Mouse (Mus musculus) forebrain, embryonic 12.5 days (tissue): ENCODE results near the gene Tank. TPM values are rescaled to one million over a fixed set of nuclear protein-coding genes. Genes with fewer than 3 reads are reported as not detected.

Experiments used
- ATAC-seq: fragments of 200-750 bp; cut with Nextera tagmentation; 2 replicates; pipeline ENCODE4 v1.8.0; 2017; ENCODE audit warnings: moderate TSS enrichment; ENCODE audit not compliant: low FRiP score
- H3K27ac ChIP-seq: fragments of 300-500 bp; sonication (generic); 2 replicates; pipeline ENCODE4 v1.5.1; 2016; ENCODE audit warnings: mild to moderate bottlenecking
- H3K27me3 ChIP-seq: fragments of 300-500 bp; sonication (generic); 2 replicates; pipeline ENCODE4 v1.6.1; 2016; ENCODE audit warnings: mild to moderate bottlenecking
- H3K36me3 ChIP-seq: fragments of 300-500 bp; sonication (generic); replicated peaks from 2 replicates; pipeline ENCODE4 v1.6.1; 2016; ENCODE audit warnings: mild to moderate bottlenecking
- H3K4me1 ChIP-seq: fragments of 300-500 bp; sonication (generic); 2 replicates; pipeline ENCODE4 v1.6.1; 2016
- H3K4me2 ChIP-seq: fragments of 300-500 bp; sonication (generic); 2 replicates; pipeline ENCODE4 v1.6.1; 2016; ENCODE audit warnings: mild to moderate bottlenecking, moderate library complexity
- H3K4me3 ChIP-seq: fragments of 300-500 bp; sonication (generic); replicated peaks from 2 replicates; pipeline ENCODE4 v1.5.1; 2016; ENCODE audit warnings: mild to moderate bottlenecking
- H3K9ac ChIP-seq: fragments of 300-500 bp; sonication (generic); 2 replicates; pipeline ENCODE4 v1.6.1; 2016; ENCODE audit warnings: mild to moderate bottlenecking
- H3K9me3 ChIP-seq: fragments of 300-500 bp; sonication (generic); 2 replicates; pipeline ENCODE4 v1.6.1; 2016
- WGBS: fragments of 180-500 bp; shearing (Covaris S2); methylation state at CpG from one replicate; pipeline ENCODE4 v1.1.7; 2016; 5-methylcytosine and 5-hydroxymethylcytosine counted together
- polyA plus RNA-seq: library from polyadenylated mRNA; unstranded; fragments of >200 nt; fragmentation: Nextera tagmentation; extraction: Ambion mirVana; gene quantifications from 2 replicates; pipeline ENCODE4 v1.2.1, GENCODE M21; 2016

Gene Tank
- polyA plus RNA-seq, 1 experiment from 2014 or later = 27.9 TPM

DNA sequence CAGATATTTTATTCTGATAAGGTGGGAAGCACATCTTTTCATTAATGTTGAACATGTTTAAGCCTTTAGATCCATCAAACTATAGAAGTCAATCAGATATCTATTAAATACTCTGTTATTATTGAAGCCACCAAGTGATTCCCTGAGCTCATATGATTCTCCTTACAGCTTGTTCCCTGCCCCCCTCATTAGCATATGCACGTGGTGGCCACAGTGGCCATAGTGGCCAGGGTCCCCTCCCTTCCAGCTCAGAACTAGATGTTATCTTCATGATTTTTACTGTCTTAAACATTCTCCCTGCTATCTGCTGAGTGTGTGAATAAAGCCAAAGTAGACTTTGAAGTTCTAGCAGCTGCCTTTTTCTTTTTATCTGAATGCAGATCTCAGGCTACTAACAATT lies 17.3 kb upstream of the Tank start:
- no peak overlapping the region for H3K9ac ChIP-seq
- no peaks in the 10 kb centered on the region for H3K9me3 ChIP-seq
- no peaks in the 10 kb centered on the region for H3K27me3 ChIP-seq
- peak; percentile 61; the same call in 1 of the 2 replicates for ATAC-seq
- 6% methylated on average over 1 of the region's 1 CpGs for WGBS
- no peaks in the 10 kb centered on the region for H3K36me3 ChIP-seq
- H3K27ac ChIP-seq = no peak overlapping the region
- H3K4me1 ChIP-seq = peaks cover 9% of the 10 kb centered on the region
- H3K4me3 ChIP-seq = no peak overlapping the region
- no peak overlapping the region for H3K4me2 ChIP-seq

DNA sequence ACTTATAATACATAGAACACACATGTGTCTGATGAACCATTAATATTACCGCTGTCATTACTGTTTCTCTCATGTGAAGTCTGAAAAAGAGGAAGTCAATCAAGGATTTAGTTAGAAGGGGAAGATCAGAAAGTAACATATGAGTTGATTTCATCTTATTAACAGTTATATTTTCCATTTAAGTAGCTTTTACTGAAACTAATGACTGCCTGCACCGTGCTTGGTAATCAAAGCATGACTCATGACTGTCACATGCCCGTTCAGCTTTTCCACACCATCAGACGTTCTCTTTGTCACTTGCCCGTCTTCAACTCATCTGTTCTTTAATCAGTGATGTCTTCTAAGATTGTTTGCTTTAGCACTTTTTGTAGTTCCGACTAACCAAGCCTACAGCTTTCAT lies 15.2 kb upstream of the Tank start:
- Histone ChIP-seq H3K27ac (no peak overlapping the region), H3K4me2 (no peak overlapping the region), H3K4me1 (peaks cover 8% of the 10 kb centered on the region), H3K9me3 (no peaks in the 10 kb centered on the region), H3K4me3 (no peak overlapping the region), H3K27me3 (no peaks in the 10 kb centered on the region), H3K9ac (no peak overlapping the region), H3K36me3 (no peaks in the 10 kb centered on the region)
- 83% methylated on average over 6 of the region's 6 CpGs for WGBS
- no peak for ATAC-seq

DNA sequence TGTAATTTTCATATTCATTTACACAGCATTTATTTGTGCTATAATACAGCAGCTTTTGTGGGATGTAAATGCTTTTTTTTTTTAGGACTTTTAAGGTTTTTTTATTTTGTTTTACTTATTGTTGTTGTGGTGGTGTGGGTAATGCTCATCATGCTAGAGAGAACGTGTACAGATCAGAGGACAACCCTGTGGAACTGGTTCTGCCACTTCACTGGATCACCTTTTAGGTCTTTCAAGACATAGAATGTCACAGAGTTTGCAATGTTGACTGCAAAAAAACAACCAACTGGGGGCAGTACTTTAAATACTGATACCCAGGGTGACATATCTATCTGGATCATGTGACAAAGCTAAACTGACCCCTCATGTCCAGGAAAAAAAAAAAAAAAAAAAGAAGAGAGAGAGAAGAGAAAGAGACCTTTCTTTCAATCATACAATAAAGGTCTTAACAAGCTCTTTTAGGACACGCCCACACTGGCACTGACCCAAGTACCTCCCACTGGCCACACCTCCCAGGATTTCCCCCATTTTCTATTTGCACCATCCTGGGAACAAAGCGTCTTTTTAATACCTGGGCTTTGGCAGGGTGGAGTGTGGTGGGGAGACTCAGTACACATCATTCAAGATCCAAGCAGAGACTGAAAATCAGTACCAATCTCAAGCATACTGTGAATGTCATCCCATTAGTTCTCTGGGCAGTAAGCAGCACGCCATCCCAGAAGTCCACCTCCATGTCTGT lies 11.2 kb upstream of the Tank start:
- Histone ChIP-seq H3K36me3 (no peaks in the 10 kb centered on the region), H3K4me2 (no peak overlapping the region), H3K9me3 (no peaks in the 10 kb centered on the region), H3K27me3 (no peaks in the 10 kb centered on the region), H3K9ac (no peak overlapping the region), H3K27ac (no peak overlapping the region), H3K4me1 (no peaks in the 10 kb centered on the region), H3K4me3 (no peak overlapping the region)
- WGBS = 63% methylated on average over 4 of the region's 4 CpGs
- 0 out of 2 replicates have a peak, but pooled peaks have one; percentile 11 for ATAC-seq

- H3K27ac ChIP-seq = no peak overlapping the region
- 89% methylated on average over 6 of the region's 6 CpGs for WGBS
- H3K27me3 ChIP-seq = no peaks in the 10 kb centered on the region
- H3K36me3 ChIP-seq = no peaks in the 10 kb centered on the region
- no peak overlapping the region for H3K4me2 ChIP-seq
- H3K9ac ChIP-seq = no peak overlapping the region
- H3K9me3 ChIP-seq = no peaks in the 10 kb centered on the region
- no peak overlapping the region for H3K4me3 ChIP-seq
- no peak for ATAC-seq
- no peaks in the 10 kb centered on the region for H3K4me1 ChIP-seq
These were observed 9.2 kb upstream of the Tank start for GRCm38 (mm10) chr2:61569181-61569580.

- Histone ChIP-seq H3K4me1 (no peaks in the 10 kb centered on the region), H3K9me3 (no peaks in the 10 kb centered on the region), H3K27ac (no peak overlapping the region), H3K27me3 (no peaks in the 10 kb centered on the region), H3K4me3 (no peak overlapping the region), H3K9ac (no peak overlapping the region), H3K4me2 (no peak overlapping the region), H3K36me3 (no peaks in the 10 kb centered on the region)
- no peak for ATAC-seq
- WGBS = 80% methylated on average over 4 of the region's 4 CpGs
These were observed 6.9 kb upstream of the Tank start for GRCm38 (mm10) chr2:61571343-61571955.

GRCm38 (mm10) chr2:61576497-61576896 lies 1.9 kb upstream of the Tank start:
- no peak overlapping the region for H3K4me3 ChIP-seq
- H3K27ac ChIP-seq = no peak overlapping the region
- H3K4me1 ChIP-seq = no peaks in the 10 kb centered on the region
- 96% methylated on average over 3 of the region's 3 CpGs for whole genome bisulfite sequencing
- no peaks in the 10 kb centered on the region for H3K9me3 ChIP-seq
- ATAC-seq = no peak
- H3K9ac ChIP-seq = no peak overlapping the region
- no peaks in the 10 kb centered on the region for H3K27me3 ChIP-seq
- H3K4me2 ChIP-seq = no peak overlapping the region
- no peaks in the 10 kb centered on the region for H3K36me3 ChIP-seq

DNA sequence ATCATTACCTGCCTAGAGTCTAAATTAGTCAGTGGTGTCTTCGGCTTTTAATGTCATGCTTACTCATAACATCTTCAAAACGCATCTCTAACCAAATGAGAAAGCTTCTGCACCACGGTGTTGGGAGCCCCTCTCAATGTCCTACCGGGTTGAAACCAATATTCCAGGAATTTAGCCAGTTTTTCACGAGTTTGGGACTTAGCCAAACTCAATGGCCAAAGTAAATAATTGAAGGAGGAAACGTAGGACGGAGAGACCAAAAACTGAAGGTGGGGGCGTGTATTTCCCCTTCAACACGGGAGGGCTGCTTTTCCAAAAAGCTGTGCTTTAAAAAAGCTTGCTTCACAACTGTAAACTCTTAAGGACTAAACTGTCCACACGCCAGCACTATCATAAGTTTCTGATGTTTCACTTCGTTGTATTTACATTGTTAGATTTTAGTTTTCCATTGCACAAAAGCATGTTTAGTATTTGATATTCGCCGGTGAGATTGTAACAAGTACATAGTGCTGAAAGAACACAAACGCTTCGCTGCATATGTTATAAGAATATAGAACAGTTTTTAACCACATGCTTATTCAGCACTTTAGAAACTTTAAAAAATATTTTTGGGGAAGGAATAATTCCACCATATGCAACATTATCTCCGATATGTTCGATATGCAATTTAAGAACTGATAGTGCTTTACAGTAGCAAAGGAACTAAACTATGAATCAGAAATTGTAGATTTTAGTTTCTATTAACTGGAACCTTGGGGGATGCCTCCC lies 1.3 kb upstream of the Tank start:
- no peaks in the 10 kb centered on the region for H3K9me3 ChIP-seq
- no peaks in the 10 kb centered on the region for H3K27me3 ChIP-seq
- H3K4me3 ChIP-seq = no peak overlapping the region
- no peak overlapping the region for H3K4me2 ChIP-seq
- H3K36me3 ChIP-seq = no peaks in the 10 kb centered on the region
- ATAC-seq = no peak
- H3K4me1 ChIP-seq = no peaks in the 10 kb centered on the region
- H3K27ac ChIP-seq = no peak overlapping the region
- H3K9ac ChIP-seq = no peak overlapping the region
- 90% methylated on average over 17 of the region's 17 CpGs for WGBS

- H3K9me3 ChIP-seq = no peaks in the 10 kb centered on the region
- no peaks in the 10 kb centered on the region for H3K27me3 ChIP-seq
- ATAC-seq = no peak
- WGBS = 74% methylated on average over 7 of the region's 7 CpGs
- H3K4me2 ChIP-seq = no peak overlapping the region
- H3K4me1 ChIP-seq = no peaks in the 10 kb centered on the region
- no peak overlapping the region for H3K4me3 ChIP-seq
- no peaks in the 10 kb centered on the region for H3K36me3 ChIP-seq
- no peak overlapping the region for H3K9ac ChIP-seq
- no peak overlapping the region for H3K27ac ChIP-seq
These were observed 706 bp upstream of the Tank start for GRCm38 (mm10) chr2:61577696-61578062.

- Histone ChIP-seq H3K27ac (no peak overlapping the region), H3K4me3 (no peak overlapping the region), H3K4me2 (no peak overlapping the region), H3K36me3 (no peaks in the 10 kb centered on the region), H3K9ac (no peak overlapping the region), H3K4me1 (no peaks in the 10 kb centered on the region), H3K27me3 (no peaks in the 10 kb centered on the region), H3K9me3 (no peaks in the 10 kb centered on the region)
- 83% methylated on average over 3 of the region's 3 CpGs for WGBS
- no peak for ATAC-seq
These were observed 1.2 kb downstream of the Tank start for GRCm38 (mm10) chr2:61579501-61579990.

GRCm38 (mm10) chr2:61580091-61580490 lies 1.7 kb downstream of the Tank start:
- ATAC-seq = no peak
- no peak overlapping the region for H3K4me3 ChIP-seq
- no peak overlapping the region for H3K27ac ChIP-seq
- no peak overlapping the region for H3K9ac ChIP-seq
- WGBS = 85% methylated on average over 3 of the region's 3 CpGs
- no peaks in the 10 kb centered on the region for H3K36me3 ChIP-seq
- H3K27me3 ChIP-seq = no peaks in the 10 kb centered on the region
- H3K9me3 ChIP-seq = no peaks in the 10 kb centered on the region
- no peaks in the 10 kb centered on the region for H3K4me1 ChIP-seq
- no peak overlapping the region for H3K4me2 ChIP-seq

DNA sequence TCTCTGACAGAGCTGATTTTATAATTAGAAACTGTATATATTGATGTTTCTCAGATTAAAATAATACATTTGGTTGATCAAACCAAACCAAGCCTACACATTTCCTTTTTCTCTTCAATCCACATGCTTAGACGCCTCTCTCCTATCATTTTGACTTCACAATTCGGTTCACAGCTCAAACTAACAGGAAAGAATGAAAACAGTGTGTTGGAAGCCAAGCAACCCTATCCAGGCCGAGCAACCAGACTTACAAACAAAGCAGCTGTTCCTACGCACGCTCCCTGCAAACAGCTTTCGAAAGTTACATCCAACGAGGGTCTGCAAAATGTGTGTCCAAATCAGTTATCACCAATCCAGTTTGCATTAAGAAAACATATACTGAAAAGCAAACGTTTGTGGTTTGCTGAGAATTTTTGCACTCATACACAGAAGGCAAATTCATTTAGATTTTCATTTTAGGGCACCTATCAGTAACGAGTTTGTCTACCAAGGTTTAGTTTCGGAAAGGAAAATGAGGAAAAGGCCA lies 2.2 kb downstream of the Tank start:
- H3K4me3 ChIP-seq = no peak overlapping the region
- no peaks in the 10 kb centered on the region for H3K9me3 ChIP-seq
- no peaks in the 10 kb centered on the region for H3K4me1 ChIP-seq
- H3K4me2 ChIP-seq = no peak overlapping the region
- ATAC-seq = no peak
- 75% methylated on average over 10 of the region's 10 CpGs for WGBS
- H3K36me3 ChIP-seq = no peaks in the 10 kb centered on the region
- no peak overlapping the region for H3K9ac ChIP-seq
- no peak overlapping the region for H3K27ac ChIP-seq
- H3K27me3 ChIP-seq = no peaks in the 10 kb centered on the region

GRCm38 (mm10) chr2:61582578-61583315 lies 4.4 kb downstream of the Tank start:
- no peak overlapping the region for H3K4me3 ChIP-seq
- no peaks in the 10 kb centered on the region for H3K27me3 ChIP-seq
- H3K36me3 ChIP-seq = no peaks in the 10 kb centered on the region
- WGBS = 87% methylated on average over 5 of the region's 5 CpGs
- no peak for ATAC-seq
- H3K4me2 ChIP-seq = no peak overlapping the region
- no peaks in the 10 kb centered on the region for H3K4me1 ChIP-seq
- H3K27ac ChIP-seq = no peak overlapping the region
- H3K9ac ChIP-seq = no peak overlapping the region
- no peaks in the 10 kb centered on the region for H3K9me3 ChIP-seq
